Mouse (Mus musculus) skeletal muscle tissue, adult 2 months (tissue): ENCODE measurements around the gene Lipo1.
"Not testable (repeated sequence)": the region's sequence is repeated elsewhere in the genome, so short reads cannot be mapped to it uniquely, and the experiment has no call there.

Source experiments
- DNase-seq: peaks from one replicate; pipeline ENCODE4 v3.0.0-alpha.2; 2012; ENCODE audit warnings: low read depth, low spot score

The Lipo1 gene

DNA sequence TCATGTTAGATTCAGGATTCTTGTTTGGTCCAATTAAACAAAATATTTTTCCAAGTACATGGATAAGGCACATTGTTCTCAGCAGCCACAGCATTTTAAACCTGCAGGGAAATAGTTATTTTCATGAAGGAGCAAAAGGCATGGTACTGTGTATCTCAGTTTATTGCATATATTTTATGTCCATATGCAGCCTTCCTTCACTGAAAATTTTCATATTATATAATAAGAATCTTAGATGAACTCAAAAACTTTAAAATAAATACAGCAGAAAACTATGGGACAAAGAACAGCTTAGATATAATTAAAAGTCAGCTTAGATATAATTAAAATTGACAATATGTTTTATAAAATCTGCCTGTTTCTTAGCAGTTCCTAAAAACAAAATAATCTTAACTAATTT, at the start of gene Lipo1:
Gene Lipo1 (minus strand): TSS at position 101 of the 400 bp plus-strand sequence.
- DNase-seq: not testable (repeated sequence)

DNA sequence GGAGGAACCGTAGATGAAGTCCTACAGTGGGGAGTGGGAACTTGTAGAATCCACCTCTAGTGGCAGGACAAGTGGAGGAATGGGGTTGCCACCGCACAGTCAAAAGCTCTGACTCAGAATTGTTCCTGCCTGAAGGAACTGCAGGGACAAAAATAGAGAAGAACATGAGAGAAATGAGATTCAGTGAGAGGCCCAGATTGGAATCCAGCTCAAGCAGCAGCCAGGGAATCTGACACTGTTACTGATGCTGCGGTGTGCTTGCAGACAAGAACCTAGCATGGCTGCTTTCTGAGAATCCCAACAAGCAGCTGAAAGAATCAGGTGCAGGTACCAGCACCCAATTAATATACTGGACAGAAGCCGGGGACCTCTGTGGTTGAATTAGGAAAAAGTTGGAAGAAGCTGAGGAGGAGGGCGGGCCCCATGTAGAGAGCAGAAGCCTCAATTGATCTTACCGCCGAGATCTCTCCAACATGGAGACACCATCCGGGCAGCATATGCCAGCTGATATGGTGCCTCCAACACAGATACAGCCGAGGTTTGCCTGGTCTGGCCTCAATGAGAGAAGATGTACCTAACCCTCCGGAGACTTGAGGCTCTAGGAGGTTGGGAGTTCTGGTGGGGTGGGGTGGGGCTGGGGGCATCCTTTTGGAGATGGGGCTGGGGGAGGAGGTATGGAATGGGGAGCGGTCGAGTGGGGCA, 532 bp downstream of the Lipo1 start:
- DNase-seq: no peak

DNA sequence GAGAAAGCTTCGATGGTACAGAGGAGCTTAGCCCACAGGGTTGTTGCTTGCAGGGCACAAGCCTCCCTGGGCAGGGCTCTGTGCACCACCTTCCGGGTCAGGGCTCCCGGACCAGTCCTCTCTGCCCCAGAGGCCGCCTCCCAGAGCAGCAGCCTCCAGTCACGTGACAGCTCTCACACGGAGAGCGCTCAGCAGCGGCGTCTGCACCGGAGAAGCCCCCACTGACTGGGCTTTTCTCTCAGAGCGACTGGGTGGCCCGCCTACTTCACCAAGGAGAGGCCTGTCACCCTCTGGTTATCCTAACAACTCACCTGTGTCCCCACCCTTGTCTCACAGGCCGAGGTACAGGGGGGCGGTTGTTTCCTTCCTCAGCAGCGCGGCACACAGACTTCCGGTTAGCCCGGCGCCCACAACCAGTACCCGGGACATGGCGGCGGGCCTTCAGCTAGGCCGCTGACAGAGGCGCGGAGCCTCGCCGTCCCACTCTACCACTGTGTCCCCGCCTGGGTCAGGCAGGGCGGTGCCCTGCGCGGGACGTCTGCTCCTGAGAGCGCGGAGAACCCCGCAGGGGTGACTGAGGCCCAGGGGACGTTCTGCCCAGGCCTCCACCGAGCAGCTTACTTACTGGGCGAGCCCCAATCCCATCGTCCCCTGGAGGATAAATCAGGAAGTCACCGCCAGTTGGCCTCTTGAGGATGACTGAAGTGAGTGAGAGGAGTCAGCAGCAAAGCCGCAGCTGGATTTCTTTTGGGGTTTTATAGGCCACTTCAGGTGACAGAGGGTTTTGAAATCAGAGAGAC, 25.8 kb downstream of the Lipo1 start, which contains the start of gene Lipo3:
Gene Lipo3 (minus strand): TSS at position 665 of the 800 bp plus-strand sequence.
- not testable (repeated sequence) for DNase-seq

DNA sequence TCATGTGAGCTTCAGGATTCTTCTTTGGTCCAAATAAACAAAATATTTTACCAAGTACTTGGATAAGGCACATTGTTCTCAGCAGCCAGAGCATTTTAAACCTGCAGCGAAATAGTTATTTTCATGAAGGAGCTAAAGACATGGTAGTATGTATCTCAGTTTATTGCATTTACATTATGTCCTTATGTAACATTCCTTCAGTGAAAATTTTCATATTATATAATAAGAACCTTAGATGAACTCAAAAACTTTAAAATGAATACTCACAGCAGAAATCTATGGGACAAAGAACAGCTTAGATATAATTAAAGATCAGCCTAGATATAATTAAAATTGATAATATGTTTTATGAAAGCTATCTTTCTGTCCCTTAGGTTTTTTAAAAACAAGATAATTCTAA, 36.0 kb downstream of the Lipo1 start, which contains the start of gene Lipo2:
Gene Lipo2 (minus strand): TSS at position 101 of the 400 bp plus-strand sequence.
- not testable (repeated sequence) for DNase-seq
